Mouse (Mus musculus) MEL (cell line): ENCODE results near the gene Cspg5. TPM values are rescaled to one million over a fixed set of nuclear protein-coding genes. Genes with fewer than 3 reads are reported as not detected.

Source experiments
- DNase-seq: peaks from one replicate; pipeline ENCODE4 v3.0.0; 2011; ENCODE audit warnings: low read depth, low spot score
- H3K27ac ChIP-seq: 2 replicates; pipeline ENCODE4 v1.5.1; 2012; ENCODE audit warnings: low read depth, mild to moderate bottlenecking, control low read depth, low read length, moderate library complexity; ENCODE audit not compliant: control insufficient read depth
- H3K27me3 ChIP-seq, 2 experiments: fragments of 150-350 bp in 1 of 2; sonication (generic) in 1 of 2; 2 replicates each; pipeline ENCODE4 v1.6.1; 2012; ENCODE audit warnings: low read length in 2 of 2, mild to moderate bottlenecking in 2 of 2, improper control_type of control experiment in 1 of 2, moderate library complexity in 1 of 2; ENCODE audit not compliant: insufficient read depth in 2 of 2, control insufficient read depth in 1 of 2
- H3K36me3 ChIP-seq, 2 experiments: 2 replicates each; pipeline ENCODE4 v1.6.1; 2012 to 2014; ENCODE audit warnings: low read length in 2 of 2, improper control_type of control experiment in 1 of 2, inconsistent platforms in 1 of 2, mild to moderate bottlenecking in 1 of 2; ENCODE audit not compliant: insufficient read depth in 2 of 2, control insufficient read depth in 1 of 2
- H3K4me1 ChIP-seq, 2 experiments: fragments of 150-350 bp in 1 of 2; sonication (generic) in 1 of 2; 2 replicates each; pipeline ENCODE4 v1.6.1; 2012; ENCODE audit warnings: low read length in 2 of 2, improper control_type of control experiment in 1 of 2, mild to moderate bottlenecking in 1 of 2; ENCODE audit not compliant: insufficient read depth in 2 of 2, control insufficient read depth in 1 of 2
- H3K4me3 ChIP-seq, 2 experiments: fragments of 150-350 bp in 1 of 2; sonication (generic) in 1 of 2; 2 replicates each; pipeline ENCODE4 v1.5.1; 2012; ENCODE audit warnings: low read depth in 2 of 2, low read length in 2 of 2, mild to moderate bottlenecking in 2 of 2, moderate library complexity in 2 of 2, control low read depth in 1 of 2, improper control_type of control experiment in 1 of 2; ENCODE audit not compliant: control insufficient read depth in 1 of 2, insufficient read depth in 1 of 2
- H3K79me2 ChIP-seq: 2 replicates; pipeline ENCODE4 v1.6.1; 2012; ENCODE audit warnings: mild to moderate bottlenecking, low read length, moderate library complexity; ENCODE audit not compliant: control insufficient read depth, poor library complexity, insufficient read depth
- H3K9ac ChIP-seq: 2 replicates; pipeline ENCODE4 v1.6.1; 2012; ENCODE audit warnings: low read depth, mild to moderate bottlenecking, control low read depth, low read length, moderate library complexity; ENCODE audit not compliant: control insufficient read depth, poor library complexity, severe bottlenecking
- H3K9me3 ChIP-seq: fragments of 150-350 bp; sonication (generic); replicated peaks from 2 replicates; pipeline ENCODE4 v1.6.1; 2012; ENCODE audit warnings: mild to moderate bottlenecking, low read length, improper control_type of control experiment, moderate library complexity; ENCODE audit not compliant: insufficient read depth
- BHLHE40 ChIP-seq: IDR thresholded peaks from 2 replicates; pipeline ENCODE4 v1.6.1; 2012; ENCODE audit warnings: low read depth, mild to moderate bottlenecking, inconsistent platforms, low read length, improper control_type of control experiment, borderline replicate concordance
- CHD2 ChIP-seq: IDR thresholded peaks from 2 replicates; pipeline ENCODE4 v1.6.1; 2011; ENCODE audit warnings: low read length, improper control_type of control experiment
- E2F4 ChIP-seq: IDR thresholded peaks from 2 replicates; pipeline ENCODE4 v1.6.1; 2011; ENCODE audit warnings: low read depth, low read length, improper control_type of control experiment, borderline replicate concordance
- ELF1 ChIP-seq: IDR thresholded peaks from 2 replicates; pipeline ENCODE4 v1.6.1; 2014; ENCODE audit warnings: low read depth, mild to moderate bottlenecking, inconsistent platforms, low read length, improper control_type of control experiment, moderate library complexity
- EP300 ChIP-seq, 2 experiments: IDR thresholded peaks; 2 replicates each; pipeline ENCODE4 v1.6.1; 2011; ENCODE audit warnings: improper control_type of control experiment in 2 of 2, low read length in 2 of 2, low read depth in 1 of 2, mild to moderate bottlenecking in 1 of 2
- ETS1 ChIP-seq: IDR thresholded peaks from 2 replicates; pipeline ENCODE4 v1.6.1; 2012; ENCODE audit warnings: low read depth, mild to moderate bottlenecking, inconsistent platforms, low read length, improper control_type of control experiment, moderate library complexity
- GABPA ChIP-seq: IDR thresholded peaks from 2 replicates; pipeline ENCODE4 v1.6.1; 2012; ENCODE audit warnings: low read depth, mild to moderate bottlenecking, inconsistent platforms, low read length, improper control_type of control experiment, moderate library complexity
- GATA1 ChIP-seq: IDR thresholded peaks from 2 replicates; pipeline ENCODE4 v1.6.1; 2011; ENCODE audit warnings: low read depth, low read length, improper control_type of control experiment
- HCFC1 ChIP-seq: IDR thresholded peaks from 2 replicates; pipeline ENCODE4 v1.6.1; 2012; ENCODE audit warnings: low read depth, mild to moderate bottlenecking, inconsistent platforms, low read length, improper control_type of control experiment, moderate library complexity
- JUND ChIP-seq: IDR thresholded peaks from 2 replicates; pipeline ENCODE4 v1.6.1; 2011; ENCODE audit warnings: low read depth, mild to moderate bottlenecking, improper control_type of control experiment, low read length
- KAT2A ChIP-seq: conservative IDR thresholded peaks from 2 replicates; pipeline ENCODE4 v1.6.1; 2012; ENCODE audit warnings: low read depth, low read length, improper control_type of control experiment, inconsistent platforms
- MAX ChIP-seq: IDR thresholded peaks from 2 replicates; pipeline ENCODE4 v1.6.1; 2011; ENCODE audit warnings: low read length, improper control_type of control experiment
- MAZ ChIP-seq: IDR thresholded peaks from 2 replicates; pipeline ENCODE4 v1.6.1; 2012; ENCODE audit warnings: low read depth, mild to moderate bottlenecking, inconsistent platforms, low read length, improper control_type of control experiment
- MYB ChIP-seq: IDR thresholded peaks from 2 replicates; pipeline ENCODE4 v1.6.1; 2011; ENCODE audit warnings: mild to moderate bottlenecking, low read depth, low read length, improper control_type of control experiment
- MYC ChIP-seq: IDR thresholded peaks from 2 replicates; pipeline ENCODE4 v1.6.1; 2011; ENCODE audit warnings: low read depth, mild to moderate bottlenecking, low read length, improper control_type of control experiment, moderate library complexity
- NELFE ChIP-seq: IDR thresholded peaks from 2 replicates; pipeline ENCODE4 v1.6.1; 2011; ENCODE audit warnings: low read depth, low read length, improper control_type of control experiment
- NRF1 ChIP-seq: IDR thresholded peaks from 2 replicates; pipeline ENCODE4 v1.6.1; 2014; ENCODE audit warnings: low read depth, mild to moderate bottlenecking, inconsistent platforms, low read length, improper control_type of control experiment, moderate library complexity; ENCODE audit not compliant: poor library complexity, insufficient read depth, severe bottlenecking
- POLR2A ChIP-seq, 2 experiments: IDR thresholded peaks; 2 replicates each; pipeline ENCODE4 v1.6.1; 2011 to 2012; ENCODE audit warnings: low read length in 2 of 2, mild to moderate bottlenecking in 2 of 2, control low read depth in 1 of 2, improper control_type of control experiment in 1 of 2, low read depth in 1 of 2, moderate library complexity in 1 of 2; ENCODE audit not compliant: control insufficient read depth in 1 of 2, insufficient read depth in 1 of 2, poor library complexity in 1 of 2
- POLR2AphosphoS2 ChIP-seq: IDR thresholded peaks from 2 replicates; pipeline ENCODE4 v1.6.1; 2011; ENCODE audit warnings: low read length, improper control_type of control experiment
- POLR2AphosphoS5 ChIP-seq: IDR thresholded peaks from 2 replicates; pipeline ENCODE4 v1.6.1; 2012; ENCODE audit warnings: low read depth, borderline replicate concordance, mild to moderate bottlenecking, inconsistent platforms, low read length, moderate library complexity, mixed read lengths
- RAD21 ChIP-seq: IDR thresholded peaks from 2 replicates; pipeline ENCODE4 v1.6.1; 2011; ENCODE audit warnings: mild to moderate bottlenecking, low read depth, low read length, improper control_type of control experiment
- SIN3A ChIP-seq: IDR thresholded peaks from 2 replicates; pipeline ENCODE4 v1.6.1; 2012; ENCODE audit warnings: low read length, improper control_type of control experiment, inconsistent platforms
- TBP ChIP-seq: IDR thresholded peaks from 2 replicates; pipeline ENCODE4 v1.8.0; 2011; ENCODE audit warnings: low read depth, low read length, improper control_type of control experiment
- TCF12 ChIP-seq: IDR thresholded peaks from 2 replicates; pipeline ENCODE4 v1.6.1; 2014; ENCODE audit warnings: low read depth, mild to moderate bottlenecking, inconsistent platforms, low read length, improper control_type of control experiment, moderate library complexity
- UBTF ChIP-seq: IDR thresholded peaks from 2 replicates; pipeline ENCODE4 v1.6.1; 2012; ENCODE audit warnings: low read depth, mild to moderate bottlenecking, inconsistent platforms, low read length, improper control_type of control experiment, moderate library complexity, borderline replicate concordance; ENCODE audit not compliant: insufficient read depth
- USF1 ChIP-seq: IDR thresholded peaks from 2 replicates; pipeline ENCODE4 v1.6.1; 2014; ENCODE audit warnings: low read depth, mild to moderate bottlenecking, inconsistent platforms, low read length, improper control_type of control experiment, moderate library complexity
- USF2 ChIP-seq, 2 experiments: IDR thresholded peaks; 2 replicates each; pipeline ENCODE4 v1.6.1; 2011 to 2012; ENCODE audit warnings: improper control_type of control experiment in 2 of 2, low read length in 2 of 2, borderline replicate concordance in 1 of 2, inconsistent platforms in 1 of 2, low read depth in 1 of 2, mild to moderate bottlenecking in 1 of 2; ENCODE audit not compliant: insufficient read depth in 1 of 2
- ZMIZ1 ChIP-seq: IDR thresholded peaks from 2 replicates; pipeline ENCODE4 v1.6.1; 2012; ENCODE audit warnings: low read depth, mild to moderate bottlenecking, inconsistent platforms, low read length, improper control_type of control experiment, moderate library complexity
- ZNF384 ChIP-seq: IDR thresholded peaks from 2 replicates; pipeline ENCODE4 v1.6.1; 2012; ENCODE audit warnings: low read depth, mild to moderate bottlenecking, inconsistent platforms, low read length, improper control_type of control experiment
- polyA plus RNA-seq, 2 experiments: library from polyadenylated mRNA; stranded (reverse) in 1 of 2; unstranded in 1 of 2; fragments of >175 nt in 1 of 2; fragments of >200 nt in 1 of 2; gene quantifications; 2 replicates each; pipeline versions ENCODE4 v1.2.1 to v1.2.4; 2012; ENCODE audit warnings: low replicate concordance in 2 of 2, low read depth in 1 of 2; ENCODE audit not compliant: insufficient read length in 2 of 2, insufficient read depth in 1 of 2, missing spikeins in 1 of 2
- total RNA-seq: library from RNA; depleted of rRNA; stranded (reverse); fragments of 300-350 nt; gene quantifications from 2 replicates; pipeline ENCODE4 v1.2.3, GENCODE M21; 2012

Gene Cspg5
- total and polyA plus RNA-seq, 3 experiments = 0.65 to 1.0 TPM; not detected in 1

- Histone ChIP-seq H3K27me3 (no peaks in the 10 kb centered on the region), H3K4me1 (peaks cover 3 to 10% of the 10 kb centered on the region in 2 experiments), H3K27ac (peak within 1 kb of the TSS; percentile 86), H3K79me2 (peaks cover 8% of the 10 kb centered on the region), H3K9ac (peak within 1 kb of the TSS; percentile 74), H3K36me3 (peaks cover 0 to 3% of the 10 kb centered on the region in 2 experiments; a peak in 2 of 4 replicates), H3K4me3 (peak within 1 kb of the TSS; percentile 57 to 72), H3K9me3 (no peaks in the 10 kb centered on the region)
- TF ChIP-seq POLR2AphosphoS5 (no peak), RAD21 (no peak), USF1 (peak; percentile 4; the same call in 1 of the 2 replicates), POLR2AphosphoS2 (peak; percentile 95), USF2 (IDR thresholded peaks at IDR 0.05; ENCODE audit: borderline replicate concordance in 1 of 2, insufficient read depth in 1 of 2, low read depth in 1 of 2, low read length in 2 of 2) (no peak), ETS1 (no peak), TCF12 (peak; percentile 52), BHLHE40 (no peak), MYB (no peak), NELFE (peak; percentile 98), CHD2 (no peak), NRF1 (peak; percentile 90), POLR2A (IDR thresholded peaks at IDR 0.05; ENCODE audit: control insufficient read depth in 1 of 2, insufficient read depth in 1 of 2, low read depth in 1 of 2, low read length in 2 of 2, poor library complexity in 1 of 2) (peak; percentile 87 to 98), GABPA (no peak), MAZ (no peak; the same call in 1 of the 2 replicates), TBP (peak; percentile 90), ZNF384 (no peak), SIN3A (peak; percentile 63), ELF1 (peak; percentile 87), EP300 (IDR thresholded peaks at IDR 0.05; ENCODE audit: low read depth in 1 of 2, low read length in 2 of 2) (no peak), MYC (peak; percentile 82), UBTF (no peak), GATA1 (no peak), ZMIZ1 (peak; percentile 94), KAT2A (peak; percentile 83), E2F4 (no peak; the same call in 1 of the 2 replicates), JUND (no peak), HCFC1 (peak; percentile 97), MAX (peak; percentile 77)
- DNase-seq = peak; percentile 97
Measured at GRCm38 (mm10) chr9:110304969-110305651, 61.5 kb downstream of the Cspg5 start, which contains the start of gene Elp6. Gene Elp6 (plus strand): TSS chr9:110305173.
